Mouse (Mus musculus): ENCODE data around the gene Prkce.

Gene Prkce

GRCm38 (mm10) chr17:86509871-86510270 is 342.3 kb downstream of the Prkce start:
- no peak for DNase-seq (ENCODE audit: low read depth, low spot score)

DNA sequence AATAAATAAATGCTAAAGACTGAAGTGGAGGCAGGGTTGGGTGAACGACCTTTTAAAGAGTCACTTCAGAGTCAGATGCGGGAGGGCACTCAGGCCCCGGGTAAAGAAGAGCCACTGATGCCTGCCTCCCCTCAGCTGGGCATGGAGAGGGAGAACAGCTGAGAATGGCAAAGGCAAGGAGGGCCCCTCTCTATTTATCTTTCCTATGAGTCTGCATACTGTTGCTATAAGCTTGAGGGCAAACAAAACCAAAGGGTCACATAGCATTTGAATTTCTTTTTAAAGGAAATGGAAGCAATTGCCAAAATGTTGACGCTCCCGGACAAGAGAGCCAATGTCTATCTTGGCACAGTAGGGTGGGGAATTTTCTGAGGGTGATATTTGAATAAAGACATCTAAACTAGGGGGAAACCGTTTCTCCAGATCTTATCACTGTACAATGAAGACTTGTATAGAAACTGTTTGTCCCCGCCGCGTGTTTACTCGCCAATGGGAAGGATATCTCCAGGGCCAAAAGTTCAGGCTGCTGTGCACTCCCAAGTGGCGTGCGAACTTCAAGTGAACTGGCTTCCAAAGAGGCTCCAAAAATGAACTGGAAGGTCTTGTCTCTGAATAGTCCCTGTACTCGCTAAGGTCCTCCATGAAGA is 347.5 kb downstream of the Prkce start:
- DNase-seq (ENCODE audit: low read depth, low spot score) = no peak

- no peak for DNase-seq (ENCODE audit: low read depth, low spot score)
Measured at GRCm38 (mm10) chr17:86516630-86517029, 349.0 kb downstream of the Prkce start.

DNA sequence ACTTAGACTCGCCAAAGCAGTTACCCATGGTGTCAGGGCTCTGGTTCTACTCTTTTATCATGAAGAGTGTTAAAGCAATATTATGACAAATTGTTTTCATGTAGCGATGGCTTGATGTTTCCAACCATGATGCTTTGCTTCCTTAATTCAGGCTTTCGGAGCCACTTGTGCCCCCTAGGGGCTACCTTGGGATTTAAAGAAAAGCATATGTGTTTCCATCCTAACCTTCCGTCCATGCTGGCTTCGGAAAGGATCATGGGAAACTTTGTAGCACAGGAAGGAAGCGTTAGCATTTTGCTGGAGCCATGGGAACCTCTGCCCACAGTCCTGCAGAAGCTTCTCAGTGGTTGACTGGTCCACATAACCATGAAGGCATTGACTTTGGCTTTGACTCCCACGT is 351.0 kb downstream of the Prkce start:
- no peak for DNase-seq (ENCODE audit: low read depth, low spot score)

- no peak for DNase-seq (ENCODE audit: low read depth, low spot score)
Measured at GRCm38 (mm10) chr17:86521252-86521651, 353.7 kb downstream of the Prkce start.

GRCm38 (mm10) chr17:86522649-86523048 is 355.1 kb downstream of the Prkce start:
- no peak for DNase-seq (ENCODE audit: low read depth, low spot score)

GRCm38 (mm10) chr17:86523374-86523773 is 355.8 kb downstream of the Prkce start:
- no peak for DNase-seq (ENCODE audit: low read depth, low spot score)

DNA sequence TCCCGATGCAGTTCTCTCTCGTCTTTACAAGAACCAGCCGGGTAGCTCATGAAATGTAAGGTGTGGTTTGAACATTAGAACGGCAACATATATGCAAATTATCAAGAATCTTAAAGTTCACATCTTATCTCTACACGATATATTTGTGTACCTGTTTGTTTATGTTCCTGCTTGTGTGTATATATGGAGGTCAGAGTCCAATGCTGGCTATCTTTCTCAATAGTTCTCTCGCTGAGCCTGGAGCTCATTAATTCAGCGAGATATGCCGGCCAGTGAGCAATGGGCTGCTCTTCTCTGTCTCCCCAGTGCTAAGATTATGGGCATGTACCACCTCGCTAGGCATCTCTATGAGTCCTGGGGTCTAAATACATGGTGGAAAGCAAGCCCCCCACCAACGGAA is 356.3 kb downstream of the Prkce start:
- no peak for DNase-seq (ENCODE audit: low read depth, low spot score)

- no peak for DNase-seq (ENCODE audit: low read depth, low spot score)
Measured at GRCm38 (mm10) chr17:86525075-86525474, 357.5 kb downstream of the Prkce start.

GRCm38 (mm10) chr17:86526016-86526415 is 358.4 kb downstream of the Prkce start:
- no peak for DNase-seq (ENCODE audit: low read depth, low spot score)

- DNase-seq (ENCODE audit: low read depth, low spot score) = no peak
Measured at GRCm38 (mm10) chr17:86527298-86527697, 359.7 kb downstream of the Prkce start.

DNA sequence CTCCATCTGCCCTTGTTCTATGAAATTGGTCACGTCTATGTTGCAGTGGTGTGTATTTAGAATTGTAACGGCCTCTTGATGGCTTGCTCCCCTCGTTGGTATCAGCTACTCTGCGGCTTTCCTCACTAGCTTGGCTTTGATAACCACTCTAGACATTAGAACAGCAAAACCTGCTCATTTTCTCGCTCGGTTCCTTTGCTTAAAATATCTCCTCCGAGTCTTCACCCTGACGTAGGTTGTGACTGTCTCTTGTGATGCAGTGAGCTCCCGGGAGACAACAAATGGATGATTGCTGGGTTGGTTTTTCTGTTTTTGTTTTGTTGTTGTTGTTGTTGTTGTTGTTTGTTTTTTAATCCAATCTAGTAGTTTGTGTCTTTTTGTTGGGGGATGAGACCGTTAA is 361.4 kb downstream of the Prkce start:
- DNase-seq (ENCODE audit: low read depth, low spot score) = no peak

GRCm38 (mm10) chr17:86529411-86529810 is 361.8 kb downstream of the Prkce start:
- no peak for DNase-seq (ENCODE audit: low read depth, low spot score)

DNA sequence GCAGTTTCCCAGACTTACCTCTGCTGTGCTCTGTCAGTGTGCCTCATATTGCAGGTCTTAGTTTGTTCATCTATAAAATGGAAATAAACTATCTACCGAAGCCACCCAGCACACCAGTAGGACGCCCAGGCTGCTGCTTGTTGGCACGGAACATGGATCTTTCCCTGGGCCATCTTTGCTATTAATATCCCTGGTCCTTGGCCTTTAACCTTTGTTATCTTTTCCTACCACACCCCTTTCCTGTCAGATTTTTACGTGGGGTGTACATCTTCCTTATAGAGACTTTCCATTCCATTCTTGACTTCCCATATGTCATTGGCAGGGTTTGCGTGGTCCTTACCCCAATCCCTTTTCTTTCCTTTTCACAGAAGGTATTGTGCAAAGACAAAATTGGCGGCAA is 363.6 kb downstream of the Prkce start:
- no peak for DNase-seq (ENCODE audit: low read depth, low spot score)

GRCm38 (mm10) chr17:86532783-86533548 is 365.4 kb downstream of the Prkce start:
- DNase-seq (ENCODE audit: low read depth, low spot score) = no peak

DNA sequence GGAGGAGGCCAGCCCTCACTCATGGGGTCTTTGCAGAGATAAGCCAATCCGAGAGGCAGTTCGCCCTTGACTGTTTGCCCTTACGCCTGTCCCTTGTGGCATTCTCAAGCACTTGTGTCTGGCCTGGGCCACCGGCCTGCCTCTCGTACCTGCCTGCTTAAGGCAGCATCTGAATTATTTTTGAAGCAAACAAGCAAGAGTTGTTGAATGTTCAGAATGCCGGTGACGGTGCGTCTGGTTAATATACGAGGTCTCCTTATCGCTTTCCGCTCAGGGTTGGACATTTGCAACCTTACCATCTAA is 365.9 kb downstream of the Prkce start:
- DNase-seq (ENCODE audit: low read depth, low spot score) = no peak

DNA sequence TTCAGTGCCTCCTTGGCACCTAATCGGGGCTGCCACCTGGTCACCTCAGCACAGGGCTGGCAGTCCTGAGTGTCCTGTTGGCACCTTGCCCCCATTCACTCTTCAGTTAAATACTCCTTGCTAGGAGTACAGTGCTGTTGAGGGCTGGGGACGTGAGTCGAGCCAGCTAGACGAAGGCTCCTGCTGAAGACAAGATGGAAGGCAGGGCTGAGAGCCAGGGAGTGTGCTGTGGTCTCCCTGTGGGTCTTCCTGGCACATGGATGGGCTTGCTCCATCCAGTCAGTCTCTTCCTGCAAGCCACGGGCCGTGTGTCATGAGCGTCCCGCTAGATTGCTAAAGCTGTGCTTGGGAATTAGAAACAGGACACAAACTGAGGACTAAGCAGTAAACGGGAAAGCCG is 367.5 kb downstream of the Prkce start:
- DNase-seq (ENCODE audit: low read depth, low spot score) = no peak

DNA sequence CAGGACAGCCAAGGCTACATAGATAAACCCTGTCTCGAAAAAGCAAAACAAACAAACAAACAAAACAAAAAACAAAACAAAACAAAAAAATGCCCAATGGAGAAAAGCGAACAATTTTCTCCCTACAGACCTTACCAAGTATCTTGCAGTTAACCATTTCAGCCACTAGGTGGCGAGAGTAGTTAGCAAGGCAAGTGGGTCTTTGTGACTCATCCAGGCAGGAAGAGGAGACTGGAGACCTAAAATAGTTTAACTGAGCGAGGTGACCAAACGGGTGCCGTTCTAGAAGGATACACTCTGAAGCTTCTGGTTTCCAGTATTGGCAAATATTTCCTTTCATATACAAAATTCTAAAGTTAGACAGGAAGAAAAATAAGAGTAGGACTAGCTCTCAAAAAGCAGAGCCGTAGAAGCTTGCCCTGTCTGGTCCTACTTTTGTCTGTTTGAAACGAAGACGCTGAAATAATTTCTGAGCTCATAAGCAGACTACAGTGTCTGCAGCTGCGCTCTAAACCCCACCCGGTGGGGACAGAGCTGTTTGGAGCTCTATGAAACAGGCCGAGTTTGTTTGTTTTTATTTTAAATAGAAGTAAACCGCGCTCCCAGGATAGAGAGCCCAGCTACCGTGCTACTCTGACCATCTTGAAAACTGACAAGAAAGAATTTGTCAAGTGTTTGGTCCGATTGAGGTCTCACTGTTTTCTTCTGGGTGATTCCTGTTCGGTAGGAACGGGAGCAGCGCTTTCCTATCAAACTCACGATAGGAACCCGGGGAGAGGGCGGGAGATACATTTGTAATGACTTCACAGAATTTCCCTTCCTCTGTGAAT is 368.5 kb downstream of the Prkce start:
- DNase-seq (ENCODE audit: low read depth, low spot score) = peak; percentile 29

GRCm38 (mm10) chr17:86539881-86540430 is 372.4 kb downstream of the Prkce start:
- no peak for DNase-seq (ENCODE audit: low read depth, low spot score)

GRCm38 (mm10) chr17:86546529-86546928 is 378.9 kb downstream of the Prkce start:
- DNase-seq (ENCODE audit: low read depth, low spot score) = no peak

- no peak for DNase-seq (ENCODE audit: low read depth, low spot score)
Measured at GRCm38 (mm10) chr17:86549128-86549527, 381.5 kb downstream of the Prkce start.

DNA sequence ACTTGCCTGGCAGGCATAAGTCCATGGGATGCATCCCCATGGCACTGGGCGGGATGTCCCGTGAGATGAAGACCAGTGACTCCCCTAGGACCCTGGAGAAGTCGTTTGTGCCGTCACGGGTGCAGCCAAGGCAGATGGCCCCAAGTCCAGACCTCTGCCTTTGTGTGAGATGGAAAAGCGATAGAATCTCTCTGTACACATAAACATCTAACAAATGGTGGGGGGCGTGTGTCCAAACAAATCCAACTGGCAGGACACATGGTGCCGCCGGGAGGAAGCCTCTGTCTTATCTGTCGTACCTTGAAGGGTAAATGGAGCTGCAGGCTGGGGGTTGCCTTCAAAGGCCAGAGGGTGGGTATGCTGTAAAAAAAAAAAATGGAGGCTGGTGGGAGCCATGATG is 384.0 kb downstream of the Prkce start:
- no peak for DNase-seq (ENCODE audit: low read depth, low spot score)
